8 mouse cellular contexts compared by ENCODE assay signal in the genomic region with DNA sequence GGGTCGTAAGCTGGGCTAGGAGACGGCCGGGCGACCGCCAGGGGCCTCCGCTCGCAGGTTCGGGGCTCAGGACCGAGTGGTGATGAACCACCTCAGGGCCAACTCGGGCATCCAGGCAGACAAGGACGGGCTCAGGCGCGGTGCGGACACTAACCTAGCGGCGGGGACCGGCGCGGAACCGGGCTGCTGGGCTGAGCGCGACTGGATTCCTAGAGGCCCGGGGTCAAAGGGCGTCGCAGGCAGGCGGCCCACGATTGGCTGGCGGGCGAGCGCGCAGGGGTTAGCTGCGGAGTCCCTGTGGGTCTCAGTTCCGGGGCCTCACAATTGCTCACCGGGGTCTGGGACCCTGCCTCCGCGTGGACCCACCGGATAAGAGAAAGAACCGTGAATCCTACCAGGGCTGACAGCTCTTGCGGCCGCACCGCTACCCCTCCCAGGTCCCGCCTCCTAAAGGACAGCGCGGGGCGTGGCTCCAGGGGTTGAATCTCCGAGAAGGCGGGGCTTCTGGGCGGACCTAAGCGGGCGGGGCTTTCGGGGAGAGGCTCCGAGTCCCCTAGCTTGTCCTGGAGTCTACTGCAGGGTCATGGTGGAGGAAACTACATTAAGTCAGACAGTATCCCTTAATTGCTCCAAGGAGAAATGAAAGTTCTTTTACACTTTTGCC. TPM values are rescaled to one million over a fixed set of nuclear protein-coding genes. Genes with fewer than 3 reads are reported as not detected.
DNase-seq lines count a peak whose midpoint lies in the region; ATAC-seq lines count a peak whose summit lies in the region.

A gene (minus strand): TSS at position 449 of the 664 bp plus-strand sequence.

- H3K27ac ChIP-seq in intestine, embryonic 14.5 days (ENCODE audit: low read depth), result peak within 1 kb of the TSS; percentile 90

- ATAC-seq in intestine, embryonic 14.5 days (replicated peaks; ENCODE audit: low FRiP score, low TSS enrichment, low read depth), result peak; percentile 98

- DNase-seq in adrenal gland, adult 18-20 months (ENCODE audit: low spot score in 2 of 2), result peak; percentile 94 to 95
- peak; percentile 98 for DNase-seq in embryo, embryonic 11 days
- DNase-seq in gastrocnemius, postnatal 25 days, result peak; percentile 91
- DNase-seq in intestine, embryonic 14.5 days (ENCODE audit: low spot score), result peak; percentile 94
- DNase-seq in left cerebral cortex, postnatal 14 days (ENCODE audit: low spot score in 2 of 2), result peak; percentile 60 to 81
- DNase-seq in mesoderm, embryonic 11.5 days (ENCODE audit: low read depth, low spot score), result peak; percentile 95
- DNase-seq in right cerebral cortex, postnatal 36 days (ENCODE audit: low spot score in 2 of 2), result peak; percentile 76 to 82
- DNase-seq in yolk sac, embryonic 10.5 days (ENCODE audit: low spot score), result peak; percentile 92

- H3K4me3 ChIP-seq in intestine, embryonic 14.5 days (ENCODE audit: low read depth, low read length), result peak within 1 kb of the TSS; percentile 86

- no peaks in the 10 kb centered on the region for H3K4me1 ChIP-seq in intestine, embryonic 14.5 days (replicated peaks; ENCODE audit: control insufficient read depth, insufficient read depth, low read length)

- H3K27me3 ChIP-seq in intestine, embryonic 14.5 days (replicated peaks; ENCODE audit: control insufficient read depth, insufficient read depth, low read length), result no peaks in the 10 kb centered on the region

- intact Hi-C loops in left cerebral cortex, postnatal 14 days (cut with DNase I), result no loop called here

- no peaks in the 10 kb centered on the region for H3K9me3 ChIP-seq in intestine, embryonic 14.5 days (ENCODE audit: control insufficient read depth, low read length)

- under 1% methylated on average over 45 of the region's 52 CpGs for WGBS in intestine, embryonic 14.5 days

- no peaks in the 10 kb centered on the region for H3K36me3 ChIP-seq in intestine, embryonic 14.5 days (ENCODE audit: control insufficient read depth, insufficient read depth, low read length)

- H3K4me2 ChIP-seq in intestine, embryonic 14.5 days (ENCODE audit: low read length), result peak within 1 kb of the TSS; percentile 70

- H3K9ac ChIP-seq in intestine, embryonic 14.5 days (ENCODE audit: low read length), result peak within 1 kb of the TSS; percentile 85

RNA-seq across cellular contexts. Expression of the gene that starts here (rescaled TPM):
- total RNA-seq in adrenal gland, adult 18-20 months (2021), result 10 to 100 TPM; 13.1 to 14.2 TPM
- total RNA-seq in gastrocnemius, postnatal 25 days (2021), result 1 to 10 TPM; 3.7 to 4.1 TPM
- polyA plus RNA-seq in intestine, embryonic 14.5 days (2014; fragmentation: Nextera tagmentation; extraction: Ambion mirVana), result 12.8 and 14.6 TPM in 2 replicates
- total RNA-seq in left cerebral cortex, postnatal 14 days (2021), result 10 to 100 TPM; 24.3 to 32.4 TPM

Comparison
In these comparisons a context has a peak if more than half of its experiments do, and no peak if none do; other contexts are left out.
1. Peak in every context shown above with its lines: DNase-seq, ATAC-seq, H3K4me3 ChIP-seq and H3K27ac ChIP-seq.